Mouse (Mus musculus) thymus, postnatal 36 days (tissue): Measurements from ENCODE around the gene Phldb2.

Source experiments
- DNase-seq, 2 experiments: peaks; one replicate each; pipeline ENCODE4 v3.0.0; 2022; ENCODE audit warnings: mixed read lengths in 2 of 2

Gene Phldb2

GRCm38 (mm10) chr16:45724061-45724741 is 229.2 kb downstream of the Phldb2 start, which contains the start of gene Tagln3:
Tagln3 (minus strand) TSS chr16:45724608.
- DNase-seq: peak; percentile 10 to 13

GRCm38 (mm10) chr16:45723172-45723901 is 230.1 kb downstream of the Phldb2 start:
- DNase-seq: no peak

GRCm38 (mm10) chr16:45722460-45722951 is 230.9 kb downstream of the Phldb2 start:
- no peak for DNase-seq

DNA sequence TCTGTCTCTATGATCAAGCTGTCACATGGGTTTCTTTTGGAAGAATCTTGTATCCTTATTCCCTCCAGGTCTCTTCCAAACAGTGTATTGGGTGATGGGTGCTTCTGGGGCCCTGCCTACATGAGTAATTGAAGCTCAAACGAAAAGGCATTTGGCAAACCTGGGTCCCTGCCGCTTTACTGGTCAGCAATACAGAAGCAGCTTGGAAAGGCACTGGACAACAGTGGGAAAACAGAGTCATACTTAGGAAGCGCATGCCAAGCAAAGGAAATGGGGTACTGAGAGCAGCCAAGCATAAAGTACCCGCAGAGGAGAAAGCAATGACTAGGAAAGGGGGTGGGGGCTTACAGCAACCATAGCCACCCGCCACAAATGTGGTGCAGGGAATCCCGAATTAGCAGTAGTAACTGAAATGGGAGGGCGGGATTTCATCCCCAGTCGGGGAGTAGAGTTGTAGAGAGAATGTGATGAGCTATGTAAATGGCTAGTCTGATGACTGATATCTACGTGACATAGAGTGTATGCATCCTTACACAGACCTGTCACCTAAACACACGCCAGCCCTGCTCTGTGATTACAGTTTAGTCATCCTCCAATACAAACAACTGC is 233.3 kb downstream of the Phldb2 start:
- no peak for DNase-seq

DNA sequence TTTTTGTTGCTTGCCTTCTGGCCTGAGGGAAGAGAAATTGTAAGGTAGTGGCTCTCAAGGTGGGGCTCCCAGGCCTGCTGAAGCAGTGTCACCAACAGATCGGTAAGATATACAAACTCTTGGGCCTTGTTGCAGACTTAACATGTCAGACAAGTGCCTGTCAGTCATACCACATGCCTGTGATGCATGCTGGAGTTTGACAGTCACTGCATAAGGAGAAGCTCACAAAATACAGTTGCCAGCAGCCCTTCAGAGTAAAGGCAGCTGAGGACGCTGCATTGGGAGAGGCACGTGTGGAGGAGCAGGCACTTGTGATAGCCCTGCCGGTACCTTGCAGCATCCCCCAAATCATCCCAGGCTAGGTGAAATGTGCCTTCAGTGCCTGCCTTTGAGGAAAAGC is 235.1 kb downstream of the Phldb2 start:
- DNase-seq: no peak

- DNase-seq: no peak
Measured at GRCm38 (mm10) chr16:45714489-45715150, 238.8 kb downstream of the Phldb2 start.

DNA sequence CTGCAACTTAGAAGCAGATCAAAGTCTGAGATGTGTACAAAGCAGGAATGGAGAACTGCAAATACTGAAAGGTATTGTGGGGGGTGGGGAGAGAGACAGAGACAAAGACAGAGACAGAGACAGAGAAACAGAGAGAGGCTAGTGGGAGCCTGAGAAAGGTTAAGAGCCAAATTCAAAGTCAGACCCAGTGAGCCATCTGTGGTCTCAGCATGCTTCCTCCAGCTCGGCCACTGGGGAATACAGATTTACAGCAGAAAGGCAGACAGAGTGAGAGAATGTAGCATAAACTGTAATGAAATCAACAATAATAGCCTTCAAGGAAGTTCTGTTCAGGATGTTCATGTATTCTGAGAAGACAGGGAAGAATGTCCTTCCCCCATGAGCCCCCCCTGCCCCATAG is 239.5 kb downstream of the Phldb2 start:
- DNase-seq: no peak

DNA sequence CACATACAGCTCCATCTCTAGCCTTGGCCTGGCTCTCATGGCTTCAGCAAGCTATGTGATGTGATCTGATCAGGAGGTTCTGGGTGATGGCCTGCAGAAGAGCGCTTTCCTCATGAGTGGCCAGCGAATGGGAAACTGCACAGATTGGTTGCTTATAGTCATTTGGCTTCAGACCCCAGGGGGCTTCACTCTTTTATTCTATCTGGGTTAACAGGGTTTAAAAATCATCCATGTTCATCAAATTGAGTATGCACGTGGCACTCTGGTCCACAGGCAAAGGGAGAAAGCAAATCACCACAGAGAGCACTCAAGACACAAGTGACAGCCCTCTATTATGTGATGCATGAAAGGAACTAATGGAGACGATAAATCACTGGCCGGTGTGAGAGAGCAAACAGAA is 240.1 kb downstream of the Phldb2 start:
- no peak for DNase-seq

- DNase-seq: no peak
Measured at GRCm38 (mm10) chr16:45711263-45711662, 242.1 kb downstream of the Phldb2 start.

DNA sequence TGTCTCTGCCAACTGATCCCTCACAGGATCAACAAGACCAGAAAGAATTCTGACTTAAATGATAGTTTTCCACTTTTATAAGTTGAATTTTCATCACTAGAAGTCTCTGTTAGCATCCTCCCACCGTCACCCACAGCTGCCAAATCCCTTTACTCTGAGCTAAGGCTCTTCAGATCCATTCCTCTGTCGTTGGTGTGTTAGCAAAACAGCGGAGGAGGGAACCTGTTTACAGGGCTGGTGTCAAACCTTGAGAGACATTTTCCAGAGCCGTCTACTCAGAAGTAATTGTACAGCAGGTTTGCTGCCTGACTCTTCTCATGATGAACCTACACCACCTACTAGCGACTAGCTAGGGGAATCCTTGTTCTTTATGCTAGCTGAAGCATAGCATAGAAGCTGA is 254.1 kb downstream of the Phldb2 start:
- no peak for DNase-seq

DNA sequence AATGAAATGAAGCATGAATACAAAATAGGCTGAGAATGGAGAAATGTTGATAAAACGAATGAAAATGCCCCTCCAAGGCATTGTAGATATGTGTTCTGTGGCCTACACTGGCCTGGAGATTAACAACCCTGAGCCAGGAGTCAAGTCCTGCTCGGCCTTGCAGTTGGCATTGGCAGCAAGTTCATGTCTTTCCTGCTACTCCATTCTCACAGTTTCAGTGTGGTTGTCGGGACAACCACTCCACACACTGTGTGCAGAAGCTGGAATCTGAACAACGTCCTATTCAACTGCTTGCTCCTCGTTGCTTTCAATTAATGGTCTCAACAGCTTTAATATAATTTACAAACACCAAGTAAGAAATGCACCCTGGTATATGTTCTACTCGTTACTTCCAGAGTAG is 255.4 kb downstream of the Phldb2 start:
- DNase-seq: no peak
